Mouse (Mus musculus) lung, adult 2 months (tissue): ENCODE results near the gene Sf3a1.

Experiments used
- CTCF ChIP-seq: fragments of 200-500 bp; IDR thresholded peaks from 2 replicates; pipeline ENCODE4 v1.5.1; 2011; ENCODE audit warnings: mild to moderate bottlenecking, low read length, control low read depth; ENCODE audit not compliant: insufficient read depth
- POLR2A ChIP-seq: fragments of 200-500 bp; IDR thresholded peaks from 2 replicates; pipeline ENCODE4 v1.6.1; 2011; ENCODE audit warnings: low read depth, mild to moderate bottlenecking, control low read depth, low read length, borderline replicate concordance; ENCODE audit errors: extremely low read depth

DNA sequence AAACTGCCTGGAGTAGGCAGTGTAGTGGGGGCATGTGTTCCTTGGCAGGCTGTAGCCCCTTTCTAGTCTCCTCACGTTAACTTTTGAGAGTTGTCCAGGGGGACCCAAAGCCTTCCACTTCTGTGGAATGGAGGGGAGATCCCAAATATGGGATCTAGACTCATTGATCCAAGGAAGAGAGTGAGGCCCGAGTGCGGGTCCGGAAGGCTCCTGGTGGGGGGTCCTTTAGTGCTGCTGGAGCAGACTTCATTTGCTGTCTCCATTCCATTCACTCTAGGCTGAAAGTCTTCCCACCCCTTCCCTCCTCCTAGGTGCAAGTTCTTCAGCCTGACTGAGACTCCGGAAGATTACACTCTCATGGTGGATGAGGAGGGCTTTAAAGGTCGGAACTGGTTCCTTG lies 58.5 kb downstream of the Sf3a1 start:
- TF ChIP-seq POLR2A (no peak), CTCF (no peak)
